Mouse (Mus musculus) stomach, embryonic 16.5 days (tissue): ENCODE results near the gene Tff2. TPM values are rescaled to one million over a fixed set of nuclear protein-coding genes. Genes with fewer than 3 reads are reported as not detected.
A peak's percentile ranks its signal among the peaks of the same experiment; 100 is the strongest.

Source experiments
- ATAC-seq: fragments of 200-750 bp; cut with Nextera tagmentation; 2 replicates; pipeline ENCODE4 v1.8.0; 2017; ENCODE audit warnings: moderate number of reproducible peaks, moderate TSS enrichment; ENCODE audit not compliant: insufficient read depth, low FRiP score
- H3K27ac ChIP-seq: fragments of 300-500 bp; sonication (generic); 2 replicates; pipeline ENCODE4 v1.5.1; 2014; ENCODE audit warnings: low read length
- H3K27me3 ChIP-seq: fragments of 300-500 bp; sonication (generic); 2 replicates; pipeline ENCODE4 v1.6.1; 2014; ENCODE audit warnings: low read length, control low read depth, mixed read lengths; ENCODE audit not compliant: control insufficient read depth, insufficient read depth
- H3K36me3 ChIP-seq: fragments of 300-500 bp; sonication (generic); 2 replicates; pipeline ENCODE4 v1.6.1; 2014; ENCODE audit warnings: low read length; ENCODE audit not compliant: control insufficient read depth, insufficient read depth
- H3K4me1 ChIP-seq: fragments of 300-500 bp; sonication (generic); 2 replicates; pipeline ENCODE4 v1.6.1; 2014; ENCODE audit warnings: low read length, control low read depth, mixed read lengths; ENCODE audit not compliant: control insufficient read depth, insufficient read depth
- H3K4me2 ChIP-seq: fragments of 300-500 bp; sonication (generic); 2 replicates; pipeline ENCODE4 v1.6.1; 2014; ENCODE audit warnings: low read depth, low read length, mixed read lengths
- H3K4me3 ChIP-seq: fragments of 300-500 bp; sonication (generic); replicated peaks from 2 replicates; pipeline ENCODE4 v1.5.1; 2014; ENCODE audit warnings: mild to moderate bottlenecking, low read length
- H3K9ac ChIP-seq: fragments of 300-500 bp; sonication (generic); 2 replicates; pipeline ENCODE4 v1.6.1; 2014; ENCODE audit warnings: low read length
- H3K9me3 ChIP-seq: fragments of 300-500 bp; sonication (generic); replicated peaks from 2 replicates; pipeline ENCODE4 v1.6.1; 2016; ENCODE audit warnings: low read length, control low read depth; ENCODE audit not compliant: control insufficient read depth
- whole genome bisulfite sequencing: fragments of 180-500 bp; shearing (Covaris S2); extraction: QIAGEN DNeasy Blood & Tissue Kit; methylation state at CpG from one replicate; pipeline ENCODE4 v1.1.7; 2014; 5-methylcytosine and 5-hydroxymethylcytosine counted together
- polyA plus RNA-seq: library from polyadenylated mRNA; unstranded; fragments of >200 nt; fragmentation: Nextera tagmentation; extraction: Ambion mirVana; gene quantifications from 2 replicates; pipeline ENCODE4 v1.2.1, GENCODE M21; 2015

Gene Tff2
- polyA plus RNA-seq, 1 experiment from 2014 or later: 99.1 TPM

DNA sequence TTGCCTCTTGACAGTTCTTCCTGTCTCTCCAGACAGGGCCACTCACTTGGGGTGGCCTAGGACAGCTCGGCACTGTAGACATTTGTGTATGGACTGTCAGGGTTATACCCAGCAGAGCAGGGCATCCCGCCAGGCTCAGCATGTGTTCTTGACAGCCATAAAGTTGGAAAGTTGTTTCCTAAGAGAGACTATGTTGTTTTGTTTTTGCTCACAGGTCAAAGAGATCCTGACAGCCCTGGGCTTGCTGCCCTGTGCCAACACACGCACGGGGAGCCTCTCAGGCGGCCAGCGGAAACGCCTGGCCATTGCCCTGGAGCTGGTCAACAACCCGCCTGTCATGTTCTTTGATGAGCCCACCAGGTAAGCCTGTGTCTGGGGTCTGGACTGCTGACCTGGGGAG lies 40.3 kb downstream of the Tff2 start:
- H3K27ac ChIP-seq: no peak overlapping the region
- H3K4me1 ChIP-seq: no peaks in the 10 kb centered on the region
- H3K4me3 ChIP-seq: no peak overlapping the region
- H3K9ac ChIP-seq: no peak overlapping the region
- no peaks in the 10 kb centered on the region for H3K9me3 ChIP-seq
- ATAC-seq: no peak
- H3K36me3 ChIP-seq: no peaks in the 10 kb centered on the region
- no peaks in the 10 kb centered on the region for H3K27me3 ChIP-seq
- no peak overlapping the region for H3K4me2 ChIP-seq
- WGBS: 84% methylated on average over 8 of the region's 8 CpGs

DNA sequence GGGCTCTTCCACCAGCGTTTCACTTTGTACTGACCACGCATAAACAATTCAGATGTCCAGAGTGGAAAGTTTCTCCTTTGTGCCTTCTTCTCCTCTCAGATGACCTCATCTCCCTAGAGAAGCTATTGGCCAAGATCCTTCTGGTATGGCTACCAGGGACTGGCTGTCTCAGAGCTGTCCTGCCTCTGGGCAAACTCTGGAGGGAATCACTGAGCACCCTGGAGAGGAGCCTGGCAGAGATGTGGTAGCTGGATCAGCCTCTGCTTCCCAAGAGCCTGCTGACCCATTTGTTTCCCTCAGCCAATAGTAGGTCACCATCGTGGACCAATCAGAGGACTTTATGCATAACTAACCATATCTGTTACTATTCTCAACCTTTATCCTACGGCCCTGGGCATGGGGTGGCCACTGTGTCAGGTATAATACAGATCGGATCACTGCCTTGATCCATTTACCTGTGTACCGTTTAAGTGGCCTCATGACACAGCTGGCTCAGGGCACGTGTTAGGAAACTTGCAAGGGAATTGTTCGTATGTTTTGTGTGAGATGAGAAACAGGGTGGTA lies 41.0 kb downstream of the Tff2 start:
- no peaks in the 10 kb centered on the region for H3K27me3 ChIP-seq
- H3K27ac ChIP-seq: no peak overlapping the region
- no peak overlapping the region for H3K4me3 ChIP-seq
- no peaks in the 10 kb centered on the region for H3K9me3 ChIP-seq
- no peak overlapping the region for H3K4me2 ChIP-seq
- no peaks in the 10 kb centered on the region for H3K4me1 ChIP-seq
- ATAC-seq: no peak
- H3K9ac ChIP-seq: no peak overlapping the region
- WGBS: 81% methylated on average over 8 of the region's 8 CpGs
- no peaks in the 10 kb centered on the region for H3K36me3 ChIP-seq

DNA sequence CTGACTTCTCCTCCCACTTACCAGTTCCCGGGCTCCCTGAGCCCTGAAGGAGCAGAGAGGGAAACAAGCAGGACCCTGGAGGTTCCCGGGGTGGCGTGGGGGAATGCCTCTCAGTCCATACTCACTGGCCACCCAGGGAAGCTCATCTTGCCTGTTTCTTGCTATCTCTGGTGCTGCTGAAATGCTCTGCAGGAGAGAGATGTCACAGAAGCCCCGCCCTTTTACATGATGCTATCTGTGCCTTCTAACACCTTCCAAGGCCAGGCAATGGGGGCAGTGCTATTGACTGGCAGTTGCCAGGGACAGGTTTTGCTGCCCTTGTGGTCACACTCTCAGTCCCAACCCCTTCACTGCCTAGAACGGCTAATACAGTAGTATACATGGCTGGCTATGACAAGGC lies 45.3 kb downstream of the Tff2 start:
- Histone ChIP-seq H3K4me1 (no peaks in the 10 kb centered on the region), H3K27me3 (no peaks in the 10 kb centered on the region), H3K9me3 (no peaks in the 10 kb centered on the region), H3K27ac (no peak overlapping the region), H3K36me3 (no peaks in the 10 kb centered on the region), H3K4me3 (no peak overlapping the region), H3K4me2 (no peak overlapping the region), H3K9ac (no peak overlapping the region)
- WGBS: 66% methylated on average over 5 of the region's 5 CpGs
- ATAC-seq: no peak

DNA sequence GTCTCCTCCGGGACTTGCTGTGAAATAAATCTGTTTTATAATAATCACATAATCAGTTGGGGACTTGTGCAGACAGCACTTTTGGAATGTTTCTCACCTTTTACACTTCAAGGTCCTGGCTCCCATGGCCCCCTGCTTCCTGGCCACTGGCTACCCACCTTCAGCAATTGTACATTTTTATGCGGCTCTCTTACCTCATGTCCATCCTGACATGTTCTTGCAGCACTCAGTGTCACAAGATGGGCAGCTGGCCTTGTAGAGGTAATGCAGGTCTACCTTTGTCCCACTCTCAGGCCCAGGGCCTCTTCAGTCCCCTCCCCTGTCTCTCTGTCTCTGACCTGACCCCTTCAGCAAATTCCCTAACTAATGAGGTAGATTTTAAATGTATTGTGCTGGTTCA lies 47.2 kb downstream of the Tff2 start:
- 95% methylated on average over 2 of the region's 2 CpGs for WGBS
- no peaks in the 10 kb centered on the region for H3K36me3 ChIP-seq
- peak overlapping the region; percentile 29; the same call in 1 of the 2 replicates for H3K27ac ChIP-seq
- no peak overlapping the region for H3K4me2 ChIP-seq
- no peak overlapping the region for H3K4me3 ChIP-seq
- no peaks in the 10 kb centered on the region for H3K9me3 ChIP-seq
- H3K4me1 ChIP-seq: no peaks in the 10 kb centered on the region
- ATAC-seq: no peak
- no peak overlapping the region for H3K9ac ChIP-seq
- H3K27me3 ChIP-seq: no peaks in the 10 kb centered on the region

DNA sequence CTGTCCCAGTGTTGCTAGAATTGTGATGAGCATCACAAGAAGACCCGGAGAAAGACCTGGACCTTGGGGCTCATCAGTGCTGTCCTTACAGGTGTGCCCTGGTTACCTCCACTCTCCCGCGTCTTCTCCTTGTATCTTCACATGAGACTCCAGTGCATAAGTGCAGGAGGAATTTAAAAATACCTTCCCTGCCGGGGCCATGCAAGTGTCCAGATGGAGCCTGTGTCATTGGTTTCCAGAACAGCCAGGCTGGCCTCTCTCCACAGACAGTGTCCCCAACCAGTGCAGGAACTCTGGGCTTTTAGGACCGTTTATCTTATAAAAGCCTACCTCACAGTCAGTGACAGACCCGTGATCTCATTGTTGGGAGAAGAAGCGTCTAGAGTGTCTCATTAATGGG lies 48.5 kb downstream of the Tff2 start:
- no peak overlapping the region for H3K9ac ChIP-seq
- no peak overlapping the region for H3K27ac ChIP-seq
- H3K27me3 ChIP-seq: no peaks in the 10 kb centered on the region
- no peak for ATAC-seq
- no peaks in the 10 kb centered on the region for H3K4me1 ChIP-seq
- H3K4me2 ChIP-seq: no peak overlapping the region
- no peaks in the 10 kb centered on the region for H3K36me3 ChIP-seq
- H3K4me3 ChIP-seq: no peak overlapping the region
- no peaks in the 10 kb centered on the region for H3K9me3 ChIP-seq
- WGBS: 80% methylated on average over 7 of the region's 7 CpGs

DNA sequence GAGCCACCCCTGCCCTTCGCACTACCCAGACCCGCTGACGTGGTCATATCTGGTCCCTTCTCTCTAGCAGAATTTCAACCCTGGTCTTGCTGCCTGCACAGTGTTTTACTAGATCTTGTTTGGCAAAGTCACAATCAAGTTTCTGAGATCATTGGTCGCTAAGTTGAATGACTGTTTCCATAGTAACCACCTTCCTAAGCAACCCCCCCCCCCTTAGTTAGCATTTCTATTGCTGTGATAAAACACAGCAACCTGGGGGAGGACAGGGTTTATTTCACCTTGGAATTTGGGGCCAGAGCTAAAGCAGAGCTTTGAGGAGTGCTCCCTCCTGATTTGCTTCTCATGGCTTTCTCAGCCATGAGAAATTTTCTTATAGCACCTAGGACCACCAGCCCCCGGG lies 49.3 kb downstream of the Tff2 start:
- H3K9ac ChIP-seq: no peak overlapping the region
- 57% methylated on average over 5 of the region's 5 CpGs for WGBS

More for the DNA sequence above, 49.3 kb downstream of the Tff2 start:
- Histone ChIP-seq H3K27me3 (no peaks in the 10 kb centered on the region), H3K9me3 (no peaks in the 10 kb centered on the region), H3K4me3 (no peak overlapping the region), H3K36me3 (no peaks in the 10 kb centered on the region), H3K27ac (no peak overlapping the region), H3K4me1 (peaks cover 2% of the 10 kb centered on the region; the same call in 1 of the 2 replicates), H3K4me2 (no peak overlapping the region)
- ATAC-seq: no peak

Other genes with a start within 250 kb of the Tff2 start
- 0.19 and 0.21 TPM in 2 replicates for gene Glp1r, start 242.5 kb downstream of the Tff2 start, polyA plus RNA-seq
- not detected in 2 replicates for gene Umodl1, start 189.6 kb downstream of the Tff2 start, polyA plus RNA-seq
- 11.3 and 15.4 TPM in 2 replicates for gene Abcg1, start 86.6 kb downstream of the Tff2 start, polyA plus RNA-seq
- gene Tff3, start 14.6 kb downstream of the Tff2 start, polyA plus RNA-seq: 109 and 128 TPM in 2 replicates
- gene Tff1, start 21.0 kb upstream of the Tff2 start, polyA plus RNA-seq: 263 and 418 TPM in 2 replicates
- gene Tmprss3, start 54.7 kb upstream of the Tff2 start, polyA plus RNA-seq: 0.39 and 0.89 TPM in 2 replicates
- gene Ubash3a, start 63.6 kb upstream of the Tff2 start, polyA plus RNA-seq: 1.1 and 1.4 TPM in 2 replicates
- gene Rsph1, start 133.1 kb upstream of the Tff2 start, polyA plus RNA-seq: 1.5 and 2.5 TPM in 2 replicates
- 16.1 and 22.5 TPM in 2 replicates for gene Slc37a1, start 142.5 kb upstream of the Tff2 start, polyA plus RNA-seq
- 28.0 and 31.1 TPM in 2 replicates for gene Pde9a, start 241.9 kb upstream of the Tff2 start, polyA plus RNA-seq